Mouse (Mus musculus): Measurements from ENCODE around the gene Mypop.

The Mypop gene

DNA sequence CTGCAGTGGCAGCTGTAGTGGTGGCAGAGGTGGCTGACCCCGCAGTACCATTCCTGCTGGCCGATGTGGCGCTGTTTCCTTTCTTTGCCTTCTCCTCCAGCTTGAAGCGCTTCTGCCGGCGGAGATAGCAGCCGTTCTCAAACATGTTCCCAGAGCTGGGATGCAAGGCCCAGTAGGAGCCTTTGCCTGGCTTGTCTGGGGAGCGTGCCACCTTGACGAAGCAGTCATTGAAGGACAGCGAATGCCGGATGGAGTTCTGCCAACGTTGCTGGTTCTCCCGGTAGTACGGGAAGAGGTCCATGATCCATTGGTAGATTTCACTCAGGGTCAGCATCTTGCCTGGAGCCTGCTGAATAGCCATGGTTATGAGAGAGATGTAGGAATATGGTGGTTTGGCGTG is 23.4 kb downstream of the Mypop start:
- no peak for ATAC-seq (ENCODE audit: insufficient number of reproducible peaks, low FRiP score, low TSS enrichment)

DNA sequence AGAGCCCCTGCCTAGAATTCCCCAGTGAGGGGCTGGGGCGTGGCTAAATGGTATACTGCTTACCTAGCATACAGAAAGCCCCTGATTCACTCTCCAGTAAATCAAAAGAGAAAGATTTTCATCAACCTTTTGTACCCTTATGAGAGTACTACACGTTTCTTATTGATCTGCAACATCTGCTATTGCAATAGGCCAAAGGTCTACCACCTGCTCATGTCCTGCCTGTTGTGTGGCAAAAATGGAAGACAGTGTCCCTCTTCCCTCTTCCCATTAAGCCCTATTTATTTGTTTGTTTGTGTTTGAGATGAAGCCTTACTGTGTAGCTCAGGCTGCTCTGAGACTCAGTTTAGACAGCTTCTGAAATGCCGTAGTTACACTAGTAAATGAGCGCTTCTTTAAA is 25.0 kb downstream of the Mypop start:
- no peak for ATAC-seq (ENCODE audit: insufficient number of reproducible peaks, low FRiP score, low TSS enrichment)

DNA sequence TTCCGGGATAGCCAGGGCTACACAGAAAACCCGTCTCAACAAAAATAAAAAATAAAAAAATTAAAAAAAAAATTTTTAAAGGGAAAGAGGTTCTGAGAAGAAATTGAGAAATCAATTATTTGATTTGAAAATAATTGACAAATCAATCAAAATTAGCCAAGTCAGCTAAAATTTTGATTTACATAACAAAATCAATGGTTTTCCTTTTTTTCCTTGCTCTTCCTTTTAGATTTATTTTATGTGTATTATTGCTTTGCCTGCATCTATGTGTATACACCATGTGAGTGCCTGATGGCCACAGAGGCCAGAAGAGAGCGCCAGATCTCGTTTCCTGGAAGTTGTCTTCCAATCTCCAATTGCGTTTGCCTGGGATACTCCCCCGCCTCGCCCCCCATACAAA is 26.9 kb downstream of the Mypop start:
- no peak for ATAC-seq (ENCODE audit: insufficient number of reproducible peaks, low FRiP score, low TSS enrichment)

DNA sequence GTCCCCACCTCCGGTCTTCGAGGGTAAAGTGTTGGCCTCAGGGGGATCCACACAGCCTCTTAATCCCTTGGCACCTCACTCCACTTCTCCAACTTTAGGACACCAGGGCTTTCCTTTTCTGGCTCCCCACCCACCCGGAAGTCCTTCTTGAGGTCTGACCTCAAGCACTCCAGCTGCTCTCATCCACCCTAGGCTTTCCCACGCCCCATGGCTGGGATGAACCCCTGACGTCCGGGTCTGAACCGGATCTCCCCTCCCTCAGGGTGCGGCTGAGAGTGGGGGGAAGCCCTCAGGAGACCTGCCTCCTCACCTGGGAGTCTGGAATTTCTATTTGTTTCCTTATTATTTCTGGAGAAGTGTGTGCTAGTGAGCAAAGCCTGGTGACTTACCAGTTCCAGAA is 30.0 kb downstream of the Mypop start:
- ATAC-seq (ENCODE audit: insufficient number of reproducible peaks, low FRiP score, low TSS enrichment): no peak

DNA sequence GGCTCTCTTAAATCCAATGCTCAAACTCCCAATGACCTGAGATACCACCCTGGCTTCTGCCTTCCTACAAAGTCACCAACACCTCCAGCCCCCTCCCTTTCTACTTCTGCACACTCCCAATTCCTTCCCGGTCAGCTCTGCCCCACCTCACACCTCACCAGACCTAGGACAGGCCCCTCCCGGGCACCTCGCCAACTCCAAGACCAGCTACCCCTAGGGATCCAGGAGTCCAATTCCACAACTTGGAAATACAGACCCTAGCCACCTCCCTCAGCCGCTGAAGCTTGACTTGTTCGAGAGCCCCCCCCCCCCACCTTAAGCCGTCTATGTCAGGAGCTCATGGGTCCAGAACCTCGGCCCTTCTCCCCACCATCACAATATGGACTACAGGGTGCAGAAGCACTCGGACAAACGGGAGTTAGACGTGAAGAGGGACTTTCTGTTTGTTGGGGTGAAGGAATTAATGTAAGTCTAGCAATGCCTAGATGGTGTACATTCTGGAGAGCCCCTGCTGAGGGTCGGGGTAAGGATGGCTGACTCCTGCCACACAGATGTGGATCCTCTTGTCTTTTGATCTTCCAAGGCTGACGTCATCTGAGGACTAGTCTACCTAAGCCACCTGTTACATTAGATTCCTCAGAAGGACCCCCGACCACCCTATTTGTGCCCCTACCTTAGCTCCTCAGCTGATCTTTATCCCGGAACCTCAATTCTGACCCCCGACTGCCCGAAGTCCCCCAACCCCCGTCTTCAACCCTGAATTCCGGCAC is 31.3 kb downstream of the Mypop start:
- no peak for ATAC-seq (ENCODE audit: insufficient number of reproducible peaks, low FRiP score, low TSS enrichment)

DNA sequence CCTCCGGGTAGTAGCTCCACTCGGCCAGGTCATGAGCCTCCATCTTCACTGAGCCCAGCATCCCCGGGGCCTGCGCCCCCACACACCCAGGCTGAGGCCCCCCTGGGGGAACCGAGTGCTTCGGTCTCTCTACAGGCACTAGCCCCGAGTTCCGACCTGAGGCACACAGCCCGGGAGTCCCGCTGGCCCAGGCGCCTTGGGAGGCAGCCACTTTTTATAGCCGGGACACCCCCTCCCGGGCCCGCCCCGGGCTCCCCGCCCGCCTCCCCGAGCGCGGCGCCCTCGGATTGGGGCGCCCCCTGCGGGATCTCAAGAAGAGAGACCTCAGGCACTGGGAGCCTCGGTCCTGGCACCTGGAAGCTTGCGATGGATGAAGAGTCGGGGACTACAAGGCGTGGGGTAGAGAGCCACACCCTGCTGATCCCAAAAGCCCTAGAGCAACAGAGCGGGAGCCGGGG is 32.3 kb downstream of the Mypop start, which contains the start of gene Foxa3:
TSS of gene Foxa3 (minus strand) at position 182 of the 458 bp plus-strand sequence.
- ATAC-seq (ENCODE audit: insufficient number of reproducible peaks, low FRiP score, low TSS enrichment): no peak

DNA sequence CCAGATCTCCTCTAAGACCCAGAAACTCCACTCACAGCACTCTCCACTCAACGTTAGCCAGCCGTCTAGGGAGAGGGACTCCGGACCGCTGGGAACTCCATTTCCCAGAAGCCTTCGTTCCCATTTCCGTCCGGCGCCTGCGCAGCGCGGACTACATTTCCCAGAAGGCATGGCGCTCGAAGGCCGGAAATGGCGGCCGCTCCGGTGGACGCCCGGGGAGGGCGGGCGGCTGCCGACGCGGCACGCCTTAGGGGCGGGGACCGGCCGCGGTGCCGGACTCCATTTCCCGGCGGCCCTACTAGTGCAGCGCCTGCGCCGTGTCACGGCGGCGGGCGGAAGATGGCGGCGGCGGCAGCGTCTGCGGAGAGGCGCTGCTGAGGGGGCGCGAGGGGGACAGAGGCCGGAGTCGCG is 33.1 kb downstream of the Mypop start, which contains the start of gene Sympk:
TSS of gene Sympk (plus strand) at position 282 of the 411 bp plus-strand sequence.
- peak; percentile 88 for ATAC-seq (ENCODE audit: insufficient number of reproducible peaks, low FRiP score, low TSS enrichment)

DNA sequence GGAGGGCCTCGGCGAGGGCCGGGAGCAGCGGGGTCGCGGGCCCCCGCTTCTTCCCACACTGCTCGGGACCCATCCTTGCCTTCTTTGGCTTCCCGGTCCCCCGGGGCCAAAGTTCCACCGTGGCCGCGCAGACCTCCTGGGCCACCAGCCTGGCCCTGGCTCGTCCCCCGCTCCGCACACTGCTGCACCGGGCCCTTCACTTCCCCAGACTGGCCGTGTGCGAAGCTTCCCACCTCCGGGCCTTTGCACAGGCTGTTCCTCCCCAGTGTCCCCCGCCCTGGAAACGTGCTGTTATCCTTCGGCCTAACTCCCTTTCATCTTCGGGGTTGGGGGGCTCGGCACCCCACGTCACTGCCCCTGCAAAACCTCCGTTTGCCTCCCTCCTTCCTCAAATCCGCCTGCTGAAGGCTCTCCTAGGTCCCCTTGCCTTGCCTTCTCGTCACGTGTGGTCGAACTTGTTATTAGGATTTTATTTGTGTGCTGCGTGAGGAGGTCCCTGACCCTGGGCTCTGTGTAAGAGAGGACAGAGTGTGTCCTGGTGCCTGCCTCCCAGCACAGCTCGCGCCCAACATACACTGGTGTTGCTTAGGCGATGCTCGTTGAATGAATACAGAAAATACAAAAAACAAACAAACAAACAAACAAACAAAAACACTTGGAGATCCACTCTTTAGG is 33.7 kb downstream of the Mypop start:
- ATAC-seq (ENCODE audit: insufficient number of reproducible peaks, low FRiP score, low TSS enrichment): no peak

DNA sequence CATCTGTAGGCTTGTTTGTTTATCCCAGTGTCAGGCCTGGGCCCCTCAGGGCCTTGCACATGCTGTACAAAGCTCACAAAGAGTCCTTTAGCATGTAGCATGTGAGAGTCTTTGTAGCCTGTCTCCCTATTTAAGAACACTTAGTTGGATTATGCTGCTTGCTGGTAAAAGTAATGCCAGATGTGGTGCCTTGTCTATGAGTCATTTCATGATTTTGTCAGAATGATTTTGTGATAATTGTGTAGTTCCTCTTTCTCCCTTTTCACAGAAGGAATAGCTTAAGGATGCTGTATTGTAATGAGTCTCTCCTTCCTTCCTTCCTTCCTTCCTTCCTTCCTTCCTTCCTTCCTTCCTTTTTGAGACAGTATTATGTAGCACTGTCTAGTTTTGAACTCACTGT is 37.0 kb downstream of the Mypop start:
- ATAC-seq (ENCODE audit: insufficient number of reproducible peaks, low FRiP score, low TSS enrichment): no peak

DNA sequence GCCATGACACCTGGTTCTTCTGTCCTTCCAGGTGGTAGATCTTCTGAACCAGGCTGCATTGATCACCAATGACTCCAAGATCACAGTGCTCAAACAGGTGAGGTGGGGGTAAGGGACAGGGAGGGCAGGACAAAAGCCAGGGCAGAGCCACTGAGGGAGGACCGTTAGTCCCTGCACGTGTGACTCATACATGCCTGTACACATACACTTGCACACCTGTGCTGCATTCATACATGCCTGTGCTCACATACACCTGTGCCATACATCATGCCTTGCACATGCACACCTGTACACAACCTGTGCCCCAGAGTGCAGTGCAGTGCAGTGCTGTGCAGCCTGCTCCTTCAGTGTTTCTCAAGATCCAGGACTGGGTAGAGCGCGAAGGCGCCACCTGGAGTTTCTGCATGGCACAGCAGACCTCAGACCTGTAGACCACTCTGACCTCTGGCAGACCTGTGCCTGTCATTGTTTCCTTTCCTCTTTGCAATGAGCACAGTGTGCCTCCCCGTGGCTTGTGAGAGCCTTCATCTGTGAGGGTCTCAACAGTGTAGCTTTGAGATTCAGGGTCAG is 38.1 kb downstream of the Mypop start:
- ATAC-seq (ENCODE audit: insufficient number of reproducible peaks, low FRiP score, low TSS enrichment): no peak

DNA sequence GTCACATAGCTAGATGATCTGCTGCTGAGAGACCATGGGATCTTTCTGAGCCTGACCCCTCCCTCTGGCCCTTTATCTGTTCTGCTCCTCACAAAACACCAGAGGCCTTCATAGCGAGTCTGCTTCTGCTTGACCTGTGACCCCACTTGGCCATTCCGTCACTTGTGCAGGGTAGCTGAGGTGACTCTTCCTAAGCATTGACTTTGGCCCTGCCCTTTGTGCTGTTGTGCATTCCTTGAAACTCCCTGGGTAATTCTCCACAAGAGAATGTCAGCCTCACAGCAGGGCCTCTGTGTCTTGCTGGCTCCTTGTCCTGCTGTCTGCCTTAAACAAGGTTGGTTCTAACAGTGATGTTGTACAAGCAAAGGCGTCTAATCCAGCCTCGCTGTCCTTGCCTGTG is 40.6 kb downstream of the Mypop start:
- no peak for ATAC-seq (ENCODE audit: insufficient number of reproducible peaks, low FRiP score, low TSS enrichment)

DNA sequence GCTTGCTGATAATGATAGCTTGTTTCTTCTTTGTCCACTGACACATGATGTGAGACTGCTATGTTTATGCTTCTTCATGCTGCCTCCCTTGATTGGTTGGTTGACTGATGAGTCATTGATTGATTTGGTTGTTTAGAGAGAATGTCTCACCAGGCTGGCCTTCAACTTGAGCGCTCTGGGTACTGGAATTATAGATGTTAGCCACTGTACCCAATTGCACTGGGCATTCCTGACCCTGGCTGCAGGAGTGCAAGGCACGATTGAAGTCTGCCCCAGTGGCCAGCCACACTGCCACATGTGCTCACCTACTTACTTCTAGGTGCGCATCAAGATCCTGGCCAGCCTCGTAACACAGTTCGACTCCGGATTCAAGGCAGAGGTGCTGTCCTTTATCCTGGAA is 53.6 kb downstream of the Mypop start:
- ATAC-seq (ENCODE audit: insufficient number of reproducible peaks, low FRiP score, low TSS enrichment): no peak

DNA sequence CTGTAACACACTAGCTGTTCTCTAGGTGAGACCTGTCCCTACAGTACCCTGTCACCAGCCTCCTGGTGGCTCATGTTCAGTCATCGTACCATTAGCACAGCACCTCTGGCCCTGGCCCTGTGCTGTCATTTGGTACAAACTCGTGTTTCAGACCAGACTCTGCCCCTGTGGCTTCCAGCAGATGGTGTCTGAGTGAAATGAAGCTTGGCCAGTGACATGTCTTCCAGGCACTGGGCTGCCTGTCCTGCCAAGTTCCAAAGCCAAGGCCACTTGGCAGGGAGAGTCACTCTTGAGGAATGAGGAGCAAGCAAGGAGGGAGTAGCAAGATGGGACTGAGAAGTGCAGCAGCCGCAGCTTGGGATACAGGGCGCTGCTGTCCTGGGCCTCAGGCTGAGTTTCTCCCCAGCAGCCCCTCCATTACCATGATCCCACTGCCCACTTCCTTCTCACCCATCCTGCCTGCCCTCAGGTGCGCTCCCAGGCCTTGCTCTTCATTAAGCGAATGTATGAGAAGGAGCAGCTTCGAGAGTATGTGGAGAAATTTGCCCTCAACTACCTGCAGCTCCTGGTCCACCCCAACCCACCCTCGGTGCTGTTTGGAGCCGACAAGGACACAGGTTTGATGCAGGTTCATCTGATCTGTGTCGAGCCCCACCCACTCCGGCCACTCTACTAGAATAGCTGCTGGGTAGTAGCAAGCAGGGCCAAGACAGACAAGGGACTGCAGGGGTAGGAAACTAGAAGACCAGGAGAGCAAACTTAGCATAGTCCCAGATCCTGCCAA is 55.4 kb downstream of the Mypop start:
- peak; percentile 72 for ATAC-seq (ENCODE audit: insufficient number of reproducible peaks, low FRiP score, low TSS enrichment)

DNA sequence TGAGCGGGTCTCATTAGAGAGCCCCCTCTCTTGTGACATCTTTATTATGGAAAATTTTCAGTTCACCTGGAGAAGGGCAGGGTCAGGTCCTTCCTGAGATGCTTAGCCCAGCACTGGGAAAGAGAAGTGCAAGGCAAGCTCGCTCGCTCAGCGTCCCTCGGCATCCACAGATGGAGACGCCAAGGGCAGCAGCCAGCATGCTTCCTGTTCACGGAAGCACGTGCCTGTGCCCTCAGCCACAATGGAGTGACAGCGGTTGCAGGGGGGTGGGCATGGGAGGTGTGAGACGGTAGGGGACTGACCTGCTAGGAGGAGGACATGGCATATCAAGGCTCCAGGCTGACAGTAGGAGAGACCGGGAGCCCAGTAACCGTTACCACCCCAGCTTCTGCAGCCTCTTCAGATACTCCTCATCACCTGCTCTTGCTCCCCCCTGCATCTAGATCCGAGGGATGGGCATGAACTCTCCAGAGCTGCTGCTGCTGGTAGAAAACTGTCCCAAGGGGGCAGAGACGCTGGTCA is 57.0 kb downstream of the Mypop start:
- ATAC-seq (ENCODE audit: insufficient number of reproducible peaks, low FRiP score, low TSS enrichment): no peak

DNA sequence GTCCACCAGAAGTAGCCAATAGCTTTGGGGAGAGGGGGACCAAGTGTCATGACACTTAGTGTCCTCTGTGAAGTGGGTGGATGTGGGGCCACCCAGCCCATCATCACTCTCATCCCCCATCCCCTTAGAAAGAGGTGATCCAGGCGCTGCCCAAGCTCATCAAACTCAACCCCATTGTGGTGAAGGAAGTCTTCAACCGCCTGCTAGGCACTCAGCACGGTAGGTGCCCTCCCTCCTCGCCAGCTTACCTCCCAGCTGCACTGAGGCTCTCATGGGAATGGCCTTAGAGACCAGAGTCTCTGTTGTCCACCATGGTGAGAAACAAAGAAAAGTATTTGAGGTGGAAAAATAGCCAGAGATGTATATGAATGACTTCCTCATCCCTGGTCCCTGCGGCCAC is 58.2 kb downstream of the Mypop start:
- no peak for ATAC-seq (ENCODE audit: insufficient number of reproducible peaks, low FRiP score, low TSS enrichment)

DNA sequence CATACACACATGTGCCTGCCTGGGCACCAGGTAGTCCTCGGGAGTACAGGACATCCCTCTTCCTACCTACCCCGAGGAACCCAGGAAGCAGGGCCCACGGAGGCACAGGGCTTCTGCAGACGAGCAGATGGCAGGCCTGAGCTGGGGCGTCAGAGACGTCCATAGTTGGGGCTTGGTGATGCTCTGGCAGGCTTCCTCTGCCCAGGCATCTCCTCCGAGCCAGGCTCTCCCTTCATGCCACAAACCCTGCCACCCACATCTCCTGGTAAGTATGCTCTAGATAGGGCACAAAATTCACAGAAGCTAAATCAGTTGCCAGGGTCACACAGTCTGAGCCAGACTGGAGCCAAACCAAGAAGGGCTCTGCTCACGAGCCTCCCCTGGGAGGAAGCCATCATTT is 59.1 kb downstream of the Mypop start:
- ATAC-seq (ENCODE audit: insufficient number of reproducible peaks, low FRiP score, low TSS enrichment): no peak

DNA sequence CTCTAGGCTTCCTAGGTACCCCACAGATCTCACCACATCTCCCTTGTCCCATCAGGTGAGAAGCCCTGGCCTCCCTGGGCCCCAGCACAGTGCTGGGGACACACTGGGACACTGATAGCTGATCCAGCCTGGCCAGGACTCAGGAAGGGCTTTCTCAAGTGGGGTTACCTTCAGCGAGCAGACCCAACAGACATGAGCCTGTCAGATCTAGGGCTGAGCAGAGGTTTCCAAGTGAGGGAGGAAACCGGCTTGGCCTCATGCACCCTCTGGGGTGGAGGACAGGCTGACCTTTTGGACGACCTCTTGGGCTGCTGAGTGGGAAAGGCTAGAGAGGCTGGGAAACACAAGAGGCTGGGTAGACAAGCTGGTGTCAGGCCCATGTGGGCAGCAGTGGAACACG is 60.1 kb downstream of the Mypop start:
- no peak for ATAC-seq (ENCODE audit: insufficient number of reproducible peaks, low FRiP score, low TSS enrichment)
